Mouse (Mus musculus): Measurements from ENCODE around the gene Wnt7a. TPM values are rescaled to one million over a fixed set of nuclear protein-coding genes. Genes with fewer than 3 reads are reported as not detected.

Wnt7a gene
- 10.9 and 11.5 TPM in 2 replicates for polyA plus RNA-seq (2014; fragmentation: Nextera tagmentation; extraction: Ambion mirVana)

- ATAC-seq (ENCODE audit: insufficient read depth, low FRiP score, low TSS enrichment) (peak; percentile 48), DNase-seq (ENCODE audit: low spot score) (peak; percentile 57)
- peaks cover 45% of the 10 kb centered on the region for H3K27me3 ChIP-seq (ENCODE audit: control insufficient read depth, insufficient read depth, low read length)
- no peaks in the 10 kb centered on the region for H3K9me3 ChIP-seq (ENCODE audit: control insufficient read depth, low read length)
- H3K4me1 ChIP-seq (ENCODE audit: control insufficient read depth, insufficient read depth, low read length), result peaks cover 14% of the 10 kb centered on the region; the same call in 1 of the 2 replicates
- H3K27ac ChIP-seq (ENCODE audit: low read depth, low read length), result peak within 1 kb of the TSS; percentile 35; the same call in 1 of the 2 replicates
- WGBS, result 0% methylated on average over 45 of the region's 51 CpGs
- H3K9ac ChIP-seq (ENCODE audit: low read length), result peak within 1 kb of the TSS; percentile 75
- H3K4me2 ChIP-seq (ENCODE audit: low read depth), result peak within 1 kb of the TSS; percentile 97
- H3K36me3 ChIP-seq (ENCODE audit: control insufficient read depth, insufficient read depth, low read length), result no peaks in the 10 kb centered on the region
- peak within 1 kb of the TSS; percentile 60 for H3K4me3 ChIP-seq (ENCODE audit: low read depth, low read length)
Observed at GRCm38 (mm10) chr6:91410961-91411368, at the start of gene Wnt7a. Gene Wnt7a, minus strand, starts transcription at chr6:91411363.

DNA sequence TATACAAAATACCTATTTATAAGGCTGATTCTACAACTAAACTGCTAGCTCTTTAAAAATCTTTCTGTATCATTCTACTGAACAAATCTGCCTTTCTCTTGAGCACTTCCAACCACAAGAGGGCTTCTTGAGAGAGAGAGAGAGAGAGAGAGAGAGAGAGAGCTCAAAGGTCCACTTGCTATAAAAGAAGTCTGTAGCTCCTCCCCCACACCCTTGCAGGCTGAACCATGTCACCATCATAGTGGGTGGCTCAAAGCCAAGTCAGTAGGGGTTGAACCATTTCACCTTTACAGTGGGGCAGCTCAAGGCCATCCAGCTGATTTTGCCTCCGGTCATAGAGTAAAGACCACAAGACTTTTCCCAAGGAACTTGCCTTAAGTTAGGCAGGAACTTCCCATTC lies 48.3 kb upstream of the Wnt7a start:
- H3K36me3 ChIP-seq (ENCODE audit: control insufficient read depth, insufficient read depth, low read length), result peaks cover 3% of the 10 kb centered on the region; the same call in 1 of the 2 replicates
- ATAC-seq (ENCODE audit: insufficient read depth, low FRiP score, low TSS enrichment) (no peak), DNase-seq (ENCODE audit: low spot score) (no peak)
- H3K27me3 ChIP-seq (ENCODE audit: control insufficient read depth, insufficient read depth, low read length), result no peaks in the 10 kb centered on the region
- no peak overlapping the region for H3K9ac ChIP-seq (ENCODE audit: low read length)
- no peaks in the 10 kb centered on the region for H3K4me1 ChIP-seq (ENCODE audit: control insufficient read depth, insufficient read depth, low read length)
- H3K4me3 ChIP-seq (ENCODE audit: low read depth, low read length), result no peak overlapping the region
- H3K9me3 ChIP-seq (ENCODE audit: control insufficient read depth, low read length), result no peaks in the 10 kb centered on the region
- 77% methylated on average over 1 of the region's 1 CpGs for WGBS
- no peak overlapping the region for H3K4me2 ChIP-seq (ENCODE audit: low read depth)
- no peak overlapping the region for H3K27ac ChIP-seq (ENCODE audit: low read depth, low read length)

GRCm38 (mm10) chr6:91454546-91454945 lies 43.4 kb upstream of the Wnt7a start:
- Histone ChIP-seq H3K4me1 (ENCODE audit: control insufficient read depth, insufficient read depth, low read length) (no peaks in the 10 kb centered on the region), H3K27ac (ENCODE audit: low read depth, low read length) (no peak overlapping the region), H3K27me3 (ENCODE audit: control insufficient read depth, insufficient read depth, low read length) (no peaks in the 10 kb centered on the region), H3K9ac (ENCODE audit: low read length) (no peak overlapping the region), H3K4me2 (ENCODE audit: low read depth) (no peak overlapping the region), H3K36me3 (ENCODE audit: control insufficient read depth, insufficient read depth, low read length) (no peaks in the 10 kb centered on the region), H3K4me3 (ENCODE audit: low read depth, low read length) (no peak overlapping the region), H3K9me3 (ENCODE audit: control insufficient read depth, low read length) (no peaks in the 10 kb centered on the region)
- no peak for ATAC-seq (ENCODE audit: insufficient read depth, low FRiP score, low TSS enrichment)
- no peak for DNase-seq (ENCODE audit: low spot score)
- 61% methylated on average over 5 of the region's 5 CpGs for WGBS

- 81% methylated on average over 1 of the region's 1 CpGs for WGBS
- no peak for DNase-seq (ENCODE audit: low spot score)
- no peak for ATAC-seq (ENCODE audit: insufficient read depth, low FRiP score, low TSS enrichment)
Observed at GRCm38 (mm10) chr6:91452056-91452455, 40.9 kb upstream of the Wnt7a start.

GRCm38 (mm10) chr6:91449472-91450225 lies 38.5 kb upstream of the Wnt7a start:
- ATAC-seq (ENCODE audit: insufficient read depth, low FRiP score, low TSS enrichment) (no peak), DNase-seq (ENCODE audit: low spot score) (no peak)
- WGBS, result 76% methylated on average over 3 of the region's 3 CpGs
- Histone ChIP-seq H3K9me3 (ENCODE audit: control insufficient read depth, low read length) (no peaks in the 10 kb centered on the region), H3K4me2 (ENCODE audit: low read depth) (no peak overlapping the region), H3K27me3 (ENCODE audit: control insufficient read depth, insufficient read depth, low read length) (no peaks in the 10 kb centered on the region), H3K9ac (ENCODE audit: low read length) (no peak overlapping the region), H3K27ac (ENCODE audit: low read depth, low read length) (no peak overlapping the region), H3K4me1 (ENCODE audit: control insufficient read depth, insufficient read depth, low read length) (no peaks in the 10 kb centered on the region), H3K4me3 (ENCODE audit: low read depth, low read length) (no peak overlapping the region), H3K36me3 (ENCODE audit: control insufficient read depth, insufficient read depth, low read length) (no peaks in the 10 kb centered on the region)

More at GRCm38 (mm10) chr6:91452056-91452455, 40.9 kb upstream of the Wnt7a start:
- H3K27ac ChIP-seq (ENCODE audit: low read depth, low read length), result no peak overlapping the region
- H3K4me2 ChIP-seq (ENCODE audit: low read depth), result no peak overlapping the region
- no peaks in the 10 kb centered on the region for H3K9me3 ChIP-seq (ENCODE audit: control insufficient read depth, low read length)
- no peaks in the 10 kb centered on the region for H3K27me3 ChIP-seq (ENCODE audit: control insufficient read depth, insufficient read depth, low read length)
- H3K4me1 ChIP-seq (ENCODE audit: control insufficient read depth, insufficient read depth, low read length), result no peaks in the 10 kb centered on the region
- no peaks in the 10 kb centered on the region for H3K36me3 ChIP-seq (ENCODE audit: control insufficient read depth, insufficient read depth, low read length)
- no peak overlapping the region for H3K4me3 ChIP-seq (ENCODE audit: low read depth, low read length)
- H3K9ac ChIP-seq (ENCODE audit: low read length), result no peak overlapping the region

DNA sequence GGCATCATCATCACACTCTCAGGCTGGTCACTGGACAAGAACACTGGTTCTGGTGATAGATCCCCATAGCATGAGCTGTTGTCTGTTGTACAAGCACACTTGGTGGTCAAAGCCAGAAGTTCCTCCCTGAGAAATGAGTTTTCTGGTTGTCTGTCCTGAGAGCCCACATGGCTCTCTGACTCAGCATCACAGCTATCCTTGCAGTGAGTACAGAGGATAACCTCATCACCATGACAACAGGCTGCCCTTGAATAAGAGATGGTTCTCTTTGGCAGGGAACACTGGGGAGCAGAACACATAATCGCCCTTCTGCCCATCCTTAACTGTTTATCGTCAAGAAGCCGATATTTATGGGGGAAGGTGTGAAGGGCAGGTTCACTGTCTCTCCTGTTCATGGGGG lies 34.2 kb upstream of the Wnt7a start:
- Histone ChIP-seq H3K9me3 (ENCODE audit: control insufficient read depth, low read length) (no peaks in the 10 kb centered on the region), H3K4me1 (ENCODE audit: control insufficient read depth, insufficient read depth, low read length) (peaks cover 5% of the 10 kb centered on the region), H3K27ac (ENCODE audit: low read depth, low read length) (no peak overlapping the region), H3K4me3 (ENCODE audit: low read depth, low read length) (no peak overlapping the region), H3K27me3 (ENCODE audit: control insufficient read depth, insufficient read depth, low read length) (no peaks in the 10 kb centered on the region), H3K4me2 (ENCODE audit: low read depth) (no peak overlapping the region), H3K36me3 (ENCODE audit: control insufficient read depth, insufficient read depth, low read length) (no peaks in the 10 kb centered on the region), H3K9ac (ENCODE audit: low read length) (no peak overlapping the region)
- no peak for DNase-seq (ENCODE audit: low spot score)
- 76% methylated on average over 3 of the region's 3 CpGs for WGBS
- no peak for ATAC-seq (ENCODE audit: insufficient read depth, low FRiP score, low TSS enrichment)

- H3K27ac ChIP-seq (ENCODE audit: low read depth, low read length), result no peak overlapping the region
- 4% methylated on average over 19 of the region's 19 CpGs for WGBS
- ATAC-seq (ENCODE audit: insufficient read depth, low FRiP score, low TSS enrichment), result 0 out of 2 replicates have a peak, but pooled peaks have one; percentile 26
- H3K9me3 ChIP-seq (ENCODE audit: control insufficient read depth, low read length), result no peaks in the 10 kb centered on the region
- no peak for DNase-seq (ENCODE audit: low spot score)
- 0 out of 2 replicates have a peak, but pooled peaks cover 2% of the 10 kb centered on the region for H3K27me3 ChIP-seq (ENCODE audit: control insufficient read depth, insufficient read depth, low read length)
- peaks cover 5% of the 10 kb centered on the region for H3K4me1 ChIP-seq (ENCODE audit: control insufficient read depth, insufficient read depth, low read length)
- peak overlapping the region; percentile 49 for H3K4me3 ChIP-seq (ENCODE audit: low read depth, low read length)
- H3K36me3 ChIP-seq (ENCODE audit: control insufficient read depth, insufficient read depth, low read length), result no peaks in the 10 kb centered on the region
- H3K4me2 ChIP-seq (ENCODE audit: low read depth), result peak overlapping the region; percentile 97
- peak overlapping the region; percentile 69 for H3K9ac ChIP-seq (ENCODE audit: low read length)
Observed at GRCm38 (mm10) chr6:91441145-91441662, 30.0 kb upstream of the Wnt7a start.

DNA sequence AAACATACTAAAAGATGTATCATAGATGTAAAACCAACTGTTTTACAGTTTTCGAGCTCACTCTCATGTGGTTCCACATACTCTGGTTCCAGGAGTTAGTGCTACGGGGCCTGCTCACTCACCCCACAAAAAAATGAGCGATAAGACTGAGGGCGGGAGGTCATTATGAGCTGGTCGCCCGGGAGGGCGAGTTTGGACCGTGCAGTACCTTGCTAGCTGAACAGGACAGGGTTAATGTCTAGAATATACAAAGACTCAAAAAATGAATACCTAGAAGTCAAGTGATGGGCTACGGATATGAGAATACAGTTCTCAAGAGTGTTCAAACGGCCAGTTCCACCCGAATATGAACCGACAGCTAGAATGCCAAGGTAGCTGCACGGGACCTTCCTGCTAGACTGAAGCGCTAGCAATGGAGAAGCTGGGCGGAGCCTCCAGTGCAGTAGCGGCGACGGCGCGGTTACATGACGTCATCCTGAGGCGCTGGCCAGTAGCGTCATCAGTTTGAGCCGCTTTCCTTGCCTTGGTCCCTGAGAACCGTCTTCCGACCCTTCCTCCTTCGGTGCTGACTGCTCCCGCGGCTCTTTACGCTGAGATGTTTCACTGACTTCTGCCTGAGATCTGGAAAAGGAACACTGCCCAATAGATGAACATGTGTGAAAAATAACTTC lies 29.4 kb upstream of the Wnt7a start:
- ATAC-seq (ENCODE audit: insufficient read depth, low FRiP score, low TSS enrichment), result peak; percentile 96
- H3K9me3 ChIP-seq (ENCODE audit: control insufficient read depth, low read length), result no peaks in the 10 kb centered on the region
- no peak overlapping the region for H3K27ac ChIP-seq (ENCODE audit: low read depth, low read length)
- peak overlapping the region; percentile 69 for H3K9ac ChIP-seq (ENCODE audit: low read length)
- H3K27me3 ChIP-seq (ENCODE audit: control insufficient read depth, insufficient read depth, low read length), result 0 out of 2 replicates have a peak, but pooled peaks cover 2% of the 10 kb centered on the region
- DNase-seq (ENCODE audit: low spot score), result peak; percentile 96
- 2% methylated on average over 30 of the region's 30 CpGs for WGBS
- H3K4me1 ChIP-seq (ENCODE audit: control insufficient read depth, insufficient read depth, low read length), result peaks cover 5% of the 10 kb centered on the region
- peak overlapping the region; percentile 97 for H3K4me2 ChIP-seq (ENCODE audit: low read depth)
- H3K4me3 ChIP-seq (ENCODE audit: low read depth, low read length), result peak overlapping the region; percentile 49
- no peaks in the 10 kb centered on the region for H3K36me3 ChIP-seq (ENCODE audit: control insufficient read depth, insufficient read depth, low read length)
